Mouse (Mus musculus) neural tube, embryonic 15.5 days (tissue): ENCODE results near the gene Ncaph2. TPM values are rescaled to one million over a fixed set of nuclear protein-coding genes. Genes with fewer than 3 reads are reported as not detected.
A peak's percentile ranks its signal among the peaks of the same experiment; 100 is the strongest.

ENCODE experiments used
- ATAC-seq: fragments of 200-750 bp; cut with Nextera tagmentation; 2 replicates; pipeline ENCODE4 v1.8.0; 2017; ENCODE audit warnings: mild to moderate bottlenecking, moderate TSS enrichment, moderate library complexity; ENCODE audit not compliant: low FRiP score
- H3K27ac ChIP-seq: fragments of 300-500 bp; sonication (generic); replicated peaks from 2 replicates; pipeline ENCODE4 v1.5.1; 2015; ENCODE audit warnings: mild to moderate bottlenecking, inconsistent platforms
- H3K27me3 ChIP-seq: fragments of 300-500 bp; sonication (generic); replicated peaks from 2 replicates; pipeline ENCODE4 v1.6.1; 2015; ENCODE audit warnings: inconsistent platforms
- H3K36me3 ChIP-seq: fragments of 300-500 bp; sonication (generic); 2 replicates; pipeline ENCODE4 v1.6.1; 2015; ENCODE audit warnings: inconsistent platforms
- H3K4me1 ChIP-seq: fragments of 300-500 bp; sonication (generic); 2 replicates; pipeline ENCODE4 v1.6.1; 2015; ENCODE audit warnings: inconsistent platforms
- H3K4me2 ChIP-seq: fragments of 300-500 bp; sonication (generic); 2 replicates; pipeline ENCODE4 v1.6.1; 2015; ENCODE audit warnings: inconsistent platforms, mild to moderate bottlenecking, moderate library complexity
- H3K4me3 ChIP-seq: fragments of 300-500 bp; sonication (generic); replicated peaks from 2 replicates; pipeline ENCODE4 v1.5.1; 2015; ENCODE audit warnings: mild to moderate bottlenecking, inconsistent platforms
- H3K9ac ChIP-seq: fragments of 300-500 bp; sonication (generic); replicated peaks from 2 replicates; pipeline ENCODE4 v1.6.1; 2015; ENCODE audit warnings: mild to moderate bottlenecking, inconsistent platforms
- H3K9me3 ChIP-seq: fragments of 300-500 bp; sonication (generic); replicated peaks from 2 replicates; pipeline ENCODE4 v1.6.1; 2016; ENCODE audit warnings: inconsistent platforms
- WGBS: fragments of 180-500 bp; shearing (Covaris S2); methylation state at CpG from one replicate; pipeline ENCODE4 v1.1.7; 2015; ENCODE audit warnings: mixed read lengths; 5-methylcytosine and 5-hydroxymethylcytosine counted together
- polyA plus RNA-seq: library from polyadenylated mRNA; unstranded; fragments of >200 nt; fragmentation: Nextera tagmentation; extraction: Ambion mirVana; gene quantifications from 2 replicates; pipeline ENCODE4 v1.2.1, GENCODE M21; 2015

Ncaph2 gene
- polyA plus RNA-seq, 1 experiment from 2014 or later = 105 TPM

GRCm38 (mm10) chr15:89350447-89350846 is 5.1 kb upstream of the Ncaph2 start:
- peaks cover 35% of the 10 kb centered on the region for H3K36me3 ChIP-seq
- H3K4me2 ChIP-seq = no peak overlapping the region
- H3K27ac ChIP-seq = no peak overlapping the region
- no peak overlapping the region for H3K9ac ChIP-seq
- no peak for ATAC-seq
- 88% methylated on average over 5 of the region's 5 CpGs for WGBS
- no peaks in the 10 kb centered on the region for H3K9me3 ChIP-seq
- no peaks in the 10 kb centered on the region for H3K27me3 ChIP-seq
- peaks cover 12% of the 10 kb centered on the region for H3K4me1 ChIP-seq
- H3K4me3 ChIP-seq = no peak overlapping the region

GRCm38 (mm10) chr15:89351302-89351701 is 4.2 kb upstream of the Ncaph2 start:
- Histone ChIP-seq H3K4me1 (peaks cover 13% of the 10 kb centered on the region), H3K27ac (no peak overlapping the region), H3K4me2 (no peak overlapping the region), H3K27me3 (no peaks in the 10 kb centered on the region), H3K9ac (no peak overlapping the region), H3K9me3 (no peaks in the 10 kb centered on the region), H3K4me3 (no peak overlapping the region), H3K36me3 (peaks cover 35% of the 10 kb centered on the region)
- 92% methylated on average over 15 of the region's 15 CpGs for WGBS
- no peak for ATAC-seq

DNA sequence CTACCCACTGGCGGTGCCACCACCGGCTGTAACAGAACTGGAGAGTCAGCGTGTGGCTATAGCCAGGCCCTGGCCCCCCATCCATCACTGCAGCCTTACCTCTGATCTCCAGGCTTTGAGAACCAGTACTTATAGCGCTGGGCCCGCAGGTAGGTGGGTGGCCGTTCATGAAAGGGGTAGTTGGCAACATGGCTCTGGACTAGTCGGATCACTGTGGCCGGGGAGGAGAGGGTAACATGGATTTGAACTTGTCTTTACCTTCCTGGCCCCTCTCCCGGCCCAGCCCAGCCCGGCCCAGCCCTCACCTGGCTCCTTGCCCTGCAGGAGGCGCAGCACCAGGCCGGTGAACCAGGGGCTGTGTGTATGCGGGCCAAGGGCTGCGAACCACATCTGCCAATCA is 3.5 kb upstream of the Ncaph2 start:
- Histone ChIP-seq H3K4me3 (no peak overlapping the region), H3K9ac (no peak overlapping the region), H3K36me3 (peaks cover 35% of the 10 kb centered on the region), H3K9me3 (no peaks in the 10 kb centered on the region), H3K27ac (no peak overlapping the region), H3K4me2 (no peak overlapping the region), H3K27me3 (no peaks in the 10 kb centered on the region), H3K4me1 (peaks cover 21% of the 10 kb centered on the region)
- WGBS = 95% methylated on average over 14 of the region's 14 CpGs
- ATAC-seq = no peak

- ATAC-seq = no peak
- Histone ChIP-seq H3K36me3 (peaks cover 35% of the 10 kb centered on the region), H3K9ac (no peak overlapping the region), H3K4me2 (no peak overlapping the region), H3K4me3 (no peak overlapping the region), H3K27ac (no peak overlapping the region), H3K27me3 (no peaks in the 10 kb centered on the region), H3K4me1 (peaks cover 28% of the 10 kb centered on the region), H3K9me3 (no peaks in the 10 kb centered on the region)
- 96% methylated on average over 12 of the region's 12 CpGs for WGBS
Observed at GRCm38 (mm10) chr15:89352795-89353194, 2.7 kb upstream of the Ncaph2 start.

GRCm38 (mm10) chr15:89353837-89354236 is 1.7 kb upstream of the Ncaph2 start:
- no peak overlapping the region for H3K4me2 ChIP-seq
- 95% methylated on average over 16 of the region's 16 CpGs for WGBS
- no peaks in the 10 kb centered on the region for H3K27me3 ChIP-seq
- no peak for ATAC-seq
- peaks cover 35% of the 10 kb centered on the region for H3K36me3 ChIP-seq
- peaks cover 33% of the 10 kb centered on the region for H3K4me1 ChIP-seq
- H3K9ac ChIP-seq = no peak overlapping the region
- H3K4me3 ChIP-seq = no peak overlapping the region
- no peak overlapping the region for H3K27ac ChIP-seq
- H3K9me3 ChIP-seq = no peaks in the 10 kb centered on the region

DNA sequence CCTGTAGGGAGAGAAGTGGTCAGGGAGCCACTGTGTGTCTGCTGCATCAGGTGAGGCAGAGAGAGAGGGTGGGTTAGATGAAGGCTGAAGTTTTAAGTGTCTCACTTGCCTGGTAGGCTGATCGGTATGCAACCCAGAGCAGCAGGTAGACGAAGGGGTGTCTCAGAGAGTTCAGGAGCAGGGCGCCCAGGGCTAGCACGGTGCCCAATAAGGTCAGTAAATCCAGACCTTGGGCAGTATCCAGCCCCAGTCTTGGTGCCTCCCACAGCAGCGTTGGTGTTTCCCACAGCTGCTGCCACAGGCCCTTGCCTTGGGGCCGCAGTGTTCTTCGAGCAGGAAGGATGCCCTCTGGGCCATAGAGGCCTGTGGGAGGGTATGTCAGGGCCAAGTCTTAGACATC is 1.1 kb upstream of the Ncaph2 start:
- Histone ChIP-seq H3K4me1 (peaks cover 38% of the 10 kb centered on the region), H3K4me2 (peak overlapping the region; percentile 86), H3K36me3 (peaks cover 35% of the 10 kb centered on the region), H3K4me3 (peak overlapping the region; percentile 65), H3K27me3 (no peaks in the 10 kb centered on the region), H3K9me3 (no peaks in the 10 kb centered on the region), H3K9ac (peak overlapping the region; percentile 76), H3K27ac (no peak overlapping the region)
- 81% methylated on average over 7 of the region's 7 CpGs for WGBS
- 0 out of 2 replicates have a peak, but pooled peaks have one; percentile 11 for ATAC-seq

DNA sequence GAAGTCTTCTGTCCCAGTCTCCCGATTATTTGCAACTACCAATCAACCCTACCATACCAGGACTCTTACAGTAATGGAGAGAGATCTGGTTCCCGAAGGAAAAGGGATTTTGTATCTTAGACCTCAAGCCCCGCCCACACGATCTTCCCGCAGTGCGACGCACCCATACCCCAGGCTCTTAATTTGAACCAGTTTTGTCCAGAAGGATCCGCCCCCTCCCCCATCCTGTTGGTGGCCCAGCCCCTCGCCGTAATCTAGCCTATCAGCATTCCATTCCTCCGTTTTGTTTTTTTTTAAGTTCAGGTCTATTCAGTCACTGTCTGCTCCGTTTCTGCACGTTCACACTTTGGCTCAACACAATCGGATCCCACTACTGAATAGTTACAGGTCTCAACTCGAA is 853 bp downstream of the Ncaph2 start:
- under 1% methylated on average over 15 of the region's 15 CpGs for WGBS
- ATAC-seq = peak; percentile 43

DNA sequence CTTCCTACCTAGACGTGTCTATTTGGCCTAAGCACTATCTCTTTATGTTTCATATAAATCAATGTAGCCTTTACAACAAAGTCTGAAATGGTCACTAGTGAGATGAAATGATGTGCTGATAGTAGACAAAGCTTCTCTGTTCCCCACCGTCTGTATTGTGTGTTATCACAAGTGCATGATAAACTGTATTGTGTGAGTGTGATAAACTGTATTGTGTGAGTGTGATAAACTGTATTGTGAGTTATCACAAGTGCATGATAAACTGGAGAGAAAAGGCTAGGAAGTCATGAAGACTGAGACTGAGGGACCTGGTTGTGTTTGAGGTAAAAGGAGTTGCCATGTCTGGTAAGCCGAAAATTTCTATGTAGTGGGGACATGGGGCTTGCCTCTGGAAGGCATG is 3.3 kb downstream of the Ncaph2 start:
- Histone ChIP-seq H3K9ac (no peak overlapping the region), H3K27me3 (no peaks in the 10 kb centered on the region), H3K27ac (no peak overlapping the region), H3K4me1 (peaks cover 38% of the 10 kb centered on the region), H3K9me3 (no peaks in the 10 kb centered on the region), H3K36me3 (peaks cover 33% of the 10 kb centered on the region), H3K4me2 (no peak overlapping the region), H3K4me3 (no peak overlapping the region)
- no peak for ATAC-seq
- 86% methylated on average over 3 of the region's 3 CpGs for WGBS

More for the DNA sequence above, 853 bp downstream of the Ncaph2 start:
- H3K9me3 ChIP-seq = no peaks in the 10 kb centered on the region
- peak overlapping the region; percentile 86 for H3K4me2 ChIP-seq
- peak overlapping the region; percentile 88 for H3K27ac ChIP-seq
- H3K27me3 ChIP-seq = no peaks in the 10 kb centered on the region
- peak overlapping the region; percentile 65 for H3K4me3 ChIP-seq
- peaks cover 38% of the 10 kb centered on the region for H3K4me1 ChIP-seq
- peaks cover 32% of the 10 kb centered on the region for H3K36me3 ChIP-seq
- peak overlapping the region; percentile 76 for H3K9ac ChIP-seq

DNA sequence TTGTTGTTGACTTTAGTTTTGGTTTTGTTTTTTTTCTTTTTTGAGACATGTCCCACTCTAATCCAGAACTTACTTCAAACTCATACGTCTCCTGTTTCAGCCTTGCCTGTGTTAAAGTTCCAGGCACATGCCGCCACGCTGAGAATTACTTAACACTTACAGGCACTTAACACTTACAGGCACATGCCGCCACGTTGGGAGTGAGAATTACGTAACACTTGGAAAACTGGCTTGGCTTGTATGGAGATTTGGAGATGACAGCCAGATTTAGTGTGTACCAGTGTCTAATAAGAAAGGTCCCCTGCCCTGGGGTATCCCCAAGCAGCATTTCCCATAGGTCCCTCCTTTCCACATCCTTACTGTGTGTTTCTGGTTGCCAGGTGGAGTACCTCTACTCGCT is 7.5 kb downstream of the Ncaph2 start:
- H3K27ac ChIP-seq = no peak overlapping the region
- peaks cover 76% of the 10 kb centered on the region for H3K36me3 ChIP-seq
- ATAC-seq = no peak
- H3K4me1 ChIP-seq = peaks cover 8% of the 10 kb centered on the region
- H3K9me3 ChIP-seq = no peaks in the 10 kb centered on the region
- H3K4me2 ChIP-seq = no peak overlapping the region
- WGBS = 94% methylated on average over 7 of the region's 7 CpGs
- no peak overlapping the region for H3K9ac ChIP-seq
- H3K4me3 ChIP-seq = no peak overlapping the region
- H3K27me3 ChIP-seq = no peaks in the 10 kb centered on the region

- Histone ChIP-seq H3K27ac (no peak overlapping the region), H3K4me2 (no peak overlapping the region), H3K4me1 (no peaks in the 10 kb centered on the region), H3K36me3 (peaks cover 96% of the 10 kb centered on the region), H3K4me3 (no peak overlapping the region), H3K9me3 (no peaks in the 10 kb centered on the region), H3K27me3 (no peaks in the 10 kb centered on the region), H3K9ac (no peak overlapping the region)
- WGBS = 95% methylated on average over 4 of the region's 4 CpGs
- ATAC-seq = no peak
Observed at GRCm38 (mm10) chr15:89365141-89365551, 9.6 kb downstream of the Ncaph2 start.

DNA sequence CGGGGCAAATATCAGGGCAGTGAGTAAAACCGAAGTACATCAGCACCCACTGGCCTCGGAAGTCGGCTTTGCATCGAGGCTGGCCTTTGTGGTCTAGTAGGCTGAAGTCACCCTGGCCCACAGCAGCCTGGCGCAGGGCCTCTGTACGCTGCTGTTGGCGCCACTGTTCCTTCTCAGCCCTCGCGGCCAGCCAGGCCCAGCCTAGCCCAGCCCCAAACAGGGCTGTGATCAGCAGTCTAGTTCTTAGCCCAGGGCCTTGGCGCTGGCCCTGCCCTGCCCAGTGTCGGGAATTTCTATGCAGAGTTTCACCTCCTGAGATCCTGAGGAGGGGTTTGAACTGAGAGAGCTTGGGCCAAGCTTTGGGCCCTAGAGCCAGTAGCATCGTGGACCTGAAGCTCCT is 16.5 kb downstream of the Ncaph2 start:
- H3K4me3 ChIP-seq = no peak overlapping the region
- no peak overlapping the region for H3K9ac ChIP-seq
- WGBS = 92% methylated on average over 13 of the region's 13 CpGs
- H3K36me3 ChIP-seq = peaks cover 57% of the 10 kb centered on the region
- H3K4me1 ChIP-seq = peaks cover 20% of the 10 kb centered on the region
- peaks cover 13% of the 10 kb centered on the region for H3K27me3 ChIP-seq
- H3K9me3 ChIP-seq = no peaks in the 10 kb centered on the region
- no peak overlapping the region for H3K4me2 ChIP-seq
- no peak for ATAC-seq
- no peak overlapping the region for H3K27ac ChIP-seq

GRCm38 (mm10) chr15:89372536-89372935 is 17.0 kb downstream of the Ncaph2 start:
- Histone ChIP-seq H3K36me3 (peaks cover 52% of the 10 kb centered on the region), H3K9me3 (no peaks in the 10 kb centered on the region), H3K4me2 (peak overlapping the region; percentile 75), H3K27ac (no peak overlapping the region), H3K9ac (no peak overlapping the region), H3K27me3 (peaks cover 18% of the 10 kb centered on the region), H3K4me3 (peak overlapping the region; percentile 80), H3K4me1 (peaks cover 20% of the 10 kb centered on the region)
- ATAC-seq = no peak
- 89% methylated on average over 7 of the region's 7 CpGs for WGBS
